Mouse (Mus musculus) lung, embryonic 15.5 days (tissue): Measurements from ENCODE around the gene Olfr26. TPM values are rescaled to one million over a fixed set of nuclear protein-coding genes. Genes with fewer than 3 reads are reported as not detected.
"Not testable (repeated sequence)": the region's sequence is repeated elsewhere in the genome, so short reads cannot be mapped to it uniquely, and the experiment has no call there.

Source experiments
- ATAC-seq: fragments of 200-750 bp; cut with Nextera tagmentation; 2 replicates; pipeline ENCODE4 v1.8.0; 2017; ENCODE audit warnings: moderate number of reproducible peaks, borderline replicate concordance; ENCODE audit not compliant: low FRiP score, low TSS enrichment; ENCODE audit errors: extremely low read depth
- H3K27ac ChIP-seq: fragments of 300-500 bp; sonication (generic); 2 replicates; pipeline ENCODE4 v1.5.1; 2015; ENCODE audit warnings: moderate library complexity, mild to moderate bottlenecking, inconsistent platforms
- H3K27me3 ChIP-seq: fragments of 300-500 bp; sonication (generic); 2 replicates; pipeline ENCODE4 v1.6.1; 2015; ENCODE audit warnings: inconsistent platforms
- H3K36me3 ChIP-seq: fragments of 300-500 bp; sonication (generic); 2 replicates; pipeline ENCODE4 v1.6.1; 2015; ENCODE audit warnings: inconsistent platforms
- H3K4me1 ChIP-seq: fragments of 300-500 bp; sonication (generic); 2 replicates; pipeline ENCODE4 v1.6.1; 2015; ENCODE audit warnings: inconsistent platforms
- H3K4me2 ChIP-seq: fragments of 300-500 bp; sonication (generic); 2 replicates; pipeline ENCODE4 v1.6.1; 2015; ENCODE audit warnings: inconsistent platforms, mild to moderate bottlenecking, moderate library complexity
- H3K4me3 ChIP-seq: fragments of 300-500 bp; sonication (generic); 2 replicates; pipeline ENCODE4 v1.5.1; 2015; ENCODE audit warnings: mild to moderate bottlenecking, inconsistent platforms
- H3K9ac ChIP-seq: fragments of 300-500 bp; sonication (generic); 2 replicates; pipeline ENCODE4 v1.6.1; 2015; ENCODE audit warnings: inconsistent platforms
- H3K9me3 ChIP-seq: fragments of 300-500 bp; sonication (generic); 2 replicates; pipeline ENCODE4 v1.6.1; 2016; ENCODE audit warnings: inconsistent platforms
- WGBS: fragments of 180-500 bp; shearing (Covaris S2); methylation state at CpG from one replicate; pipeline ENCODE4 v1.1.7; 2015; 5-methylcytosine and 5-hydroxymethylcytosine counted together
- polyA plus RNA-seq: library from polyadenylated mRNA; unstranded; fragments of >200 nt; fragmentation: Nextera tagmentation; extraction: Ambion mirVana; gene quantifications from 2 replicates; pipeline ENCODE4 v1.2.1, GENCODE M21; 2015

The Olfr26 gene
- polyA plus RNA-seq, result not detected in 2 replicates

- Histone ChIP-seq H3K27me3 (no peaks in the 10 kb centered on the region), H3K4me2 (no peak within 1 kb of the TSS), H3K9me3 (no peaks in the 10 kb centered on the region), H3K36me3 (no peaks in the 10 kb centered on the region), H3K4me3 (no peak within 1 kb of the TSS), H3K27ac (no peak within 1 kb of the TSS), H3K9ac (no peak within 1 kb of the TSS), H3K4me1 (no peaks in the 10 kb centered on the region)
- ATAC-seq, result no peak
These were observed at the start of gene Olfr26 for GRCm38 (mm10) chr9:38854760-38855159. Olfr26 (plus strand) TSS chr9:38855060.

GRCm38 (mm10) chr9:38805696-38806095 lies 49.2 kb upstream of the Olfr26 start:
- Histone ChIP-seq H3K36me3 (no peaks in the 10 kb centered on the region), H3K27ac (no peak overlapping the region), H3K9me3 (no peaks in the 10 kb centered on the region), H3K4me3 (no peak overlapping the region), H3K27me3 (no peaks in the 10 kb centered on the region), H3K4me2 (no peak overlapping the region), H3K9ac (no peak overlapping the region), H3K4me1 (no peaks in the 10 kb centered on the region)
- ATAC-seq, result no peak

DNA sequence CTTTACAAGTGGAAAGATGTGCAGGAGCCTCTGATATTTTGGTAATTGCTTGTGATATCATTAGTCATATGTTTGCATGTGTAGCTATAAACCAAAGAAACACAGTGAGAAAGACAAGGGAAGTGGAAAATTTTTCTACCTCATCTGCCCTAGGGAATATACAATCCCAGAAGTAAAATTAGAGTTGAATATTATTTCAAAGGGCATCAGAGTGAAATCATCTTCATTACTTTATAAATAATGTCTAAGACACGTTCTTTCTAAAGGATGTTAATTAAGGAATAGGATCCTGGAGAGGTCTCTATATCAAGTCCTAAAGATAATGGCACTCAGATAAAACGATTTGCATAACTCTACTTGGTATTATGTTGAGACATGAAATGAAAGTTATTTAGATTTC lies 40.5 kb upstream of the Olfr26 start, which contains the start of gene Olfr922:
Gene Olfr922, plus strand, starts transcription at position 301 of the 400 bp plus-strand sequence.
- Histone ChIP-seq H3K36me3 (no peaks in the 10 kb centered on the region), H3K4me1 (no peaks in the 10 kb centered on the region), H3K9me3 (no peaks in the 10 kb centered on the region), H3K27me3 (no peaks in the 10 kb centered on the region), H3K9ac (no peak within 1 kb of the TSS), H3K4me3 (no peak within 1 kb of the TSS), H3K27ac (no peak within 1 kb of the TSS), H3K4me2 (no peak within 1 kb of the TSS)
- 49% methylated on average over 2 of the region's 2 CpGs for WGBS
- no peak for ATAC-seq

- no peak for ATAC-seq
- Histone ChIP-seq H3K27me3 (no peaks in the 10 kb centered on the region), H3K27ac (no peak overlapping the region), H3K4me1 (no peaks in the 10 kb centered on the region), H3K9ac (no peak overlapping the region), H3K4me3 (no peak overlapping the region), H3K36me3 (no peaks in the 10 kb centered on the region), H3K4me2 (no peak overlapping the region), H3K9me3 (no peaks in the 10 kb centered on the region)
- WGBS, result 76% methylated on average over 1 of the region's 1 CpGs
These were observed 39.3 kb upstream of the Olfr26 start for GRCm38 (mm10) chr9:38815458-38815986.

DNA sequence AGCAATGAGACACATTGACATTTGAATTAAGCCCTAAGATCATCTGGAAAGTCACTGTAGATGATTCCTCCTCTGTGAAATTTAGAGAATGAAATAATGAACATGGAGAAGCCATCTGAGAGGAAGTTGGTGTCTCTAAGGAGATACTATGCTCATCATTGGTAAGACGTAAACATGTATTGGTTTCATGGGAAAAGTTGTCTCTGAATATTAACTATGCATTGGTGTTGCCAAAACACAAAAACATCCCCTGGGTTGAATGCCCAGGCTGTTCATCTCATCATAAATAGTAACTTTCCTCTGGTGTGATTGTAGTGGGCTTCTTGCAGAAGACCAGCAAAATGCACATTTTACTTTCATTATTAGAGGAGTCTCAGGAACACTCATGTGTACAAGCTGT lies 28.6 kb upstream of the Olfr26 start, which contains the start of gene Olfr923:
Gene Olfr923, plus strand, starts transcription at position 301 of the 400 bp plus-strand sequence.
- no peak for ATAC-seq
- 82% methylated on average over 1 of the region's 1 CpGs for WGBS
- H3K9ac ChIP-seq, result no peak within 1 kb of the TSS
- H3K9me3 ChIP-seq, result no peaks in the 10 kb centered on the region
- H3K27ac ChIP-seq, result no peak within 1 kb of the TSS
- H3K4me2 ChIP-seq, result no peak within 1 kb of the TSS
- no peak within 1 kb of the TSS for H3K4me3 ChIP-seq
- H3K4me1 ChIP-seq, result no peaks in the 10 kb centered on the region
- H3K36me3 ChIP-seq, result no peaks in the 10 kb centered on the region
- no peaks in the 10 kb centered on the region for H3K27me3 ChIP-seq

DNA sequence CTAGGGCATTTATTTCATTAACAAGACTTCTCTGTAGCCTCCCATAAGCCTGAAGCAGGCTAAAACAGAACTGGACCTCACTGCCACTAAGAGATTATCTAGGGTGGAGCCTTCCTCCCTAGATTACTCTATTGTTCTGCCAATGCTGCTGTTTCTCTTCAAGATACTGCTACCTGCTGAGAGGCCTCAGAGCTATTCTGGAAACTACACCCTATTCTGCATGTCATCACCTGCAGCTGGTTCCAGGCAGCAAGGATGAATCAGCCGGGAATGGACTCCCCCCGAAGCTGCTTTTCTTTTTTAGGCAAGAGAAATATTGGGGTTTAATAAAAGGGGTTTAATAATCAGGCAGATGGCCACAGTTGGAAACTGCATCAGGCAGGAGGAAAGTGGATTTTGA lies 21.8 kb upstream of the Olfr26 start:
- Histone ChIP-seq H3K36me3 (no peaks in the 10 kb centered on the region), H3K9me3 (no peaks in the 10 kb centered on the region), H3K4me2 (no peak overlapping the region), H3K4me3 (no peak overlapping the region), H3K27me3 (no peaks in the 10 kb centered on the region), H3K9ac (no peak overlapping the region), H3K4me1 (no peaks in the 10 kb centered on the region), H3K27ac (no peak overlapping the region)
- ATAC-seq, result no peak
- 87% methylated on average over 2 of the region's 2 CpGs for WGBS

- ATAC-seq, result no peak
- 87% methylated on average over 1 of the region's 1 CpGs for WGBS
- Histone ChIP-seq H3K36me3 (no peaks in the 10 kb centered on the region), H3K9ac (no peak within 1 kb of the TSS), H3K4me1 (no peaks in the 10 kb centered on the region), H3K4me2 (no peak within 1 kb of the TSS), H3K27me3 (no peaks in the 10 kb centered on the region), H3K9me3 (no peaks in the 10 kb centered on the region), H3K4me3 (no peak within 1 kb of the TSS), H3K27ac (no peak within 1 kb of the TSS)
These were observed 10.7 kb upstream of the Olfr26 start, which contains the start of gene Olfr924 for GRCm38 (mm10) chr9:38844149-38844548. Olfr924 (plus strand) TSS chr9:38844449.

DNA sequence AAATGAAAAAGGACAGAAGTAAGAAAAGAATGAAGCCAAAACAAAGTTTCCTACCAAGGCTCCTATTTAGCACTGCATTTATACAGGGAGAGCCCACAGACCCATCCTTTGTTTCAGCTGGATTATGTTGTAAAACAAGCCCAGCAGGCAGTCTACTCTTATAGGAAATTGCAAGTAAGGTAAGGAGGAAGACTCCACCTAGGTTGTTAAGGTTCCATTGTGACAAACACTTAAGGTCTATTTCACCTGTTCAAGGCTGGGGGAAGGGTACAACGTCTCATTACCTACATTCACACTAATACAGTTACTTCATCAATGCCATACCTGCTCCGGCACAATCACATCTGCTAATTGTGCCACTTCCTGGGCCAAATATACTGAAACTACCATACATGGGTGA lies 20.0 kb downstream of the Olfr26 start:
- H3K36me3 ChIP-seq, H3K4me3 ChIP-seq, H3K27ac ChIP-seq, H3K4me1 ChIP-seq, H3K4me2 ChIP-seq, ATAC-seq, H3K27me3 ChIP-seq, H3K9me3 ChIP-seq, H3K9ac ChIP-seq: not testable (repeated sequence)
- WGBS, result 58% methylated on average over 2 of the region's 2 CpGs

- no peak within 1 kb of the TSS for H3K4me2 ChIP-seq
- ATAC-seq, result no peak
- WGBS, result 78% methylated on average over 2 of the region's 2 CpGs
- no peak within 1 kb of the TSS for H3K9ac ChIP-seq
- H3K4me1 ChIP-seq, result no peaks in the 10 kb centered on the region
- H3K27ac ChIP-seq, result no peak within 1 kb of the TSS
- no peaks in the 10 kb centered on the region for H3K27me3 ChIP-seq
- H3K9me3 ChIP-seq, result no peaks in the 10 kb centered on the region
- no peak within 1 kb of the TSS for H3K4me3 ChIP-seq
- H3K36me3 ChIP-seq, result no peaks in the 10 kb centered on the region
These were observed 22.0 kb downstream of the Olfr26 start, which contains the start of gene Olfr926 for GRCm38 (mm10) chr9:38876826-38877225. Olfr926 (plus strand) TSS chr9:38877126.

Other genes starting within 250 kb of the Olfr26 start
- not detected in 2 replicates for gene Olfr914, start 250.0 kb upstream of the Olfr26 start, polyA plus RNA-seq
- gene Olfr916, start 195.2 kb upstream of the Olfr26 start, polyA plus RNA-seq, result not detected in 2 replicates
- not detected in 2 replicates for gene Olfr917, start 189.2 kb upstream of the Olfr26 start, polyA plus RNA-seq
- not detected in 2 replicates for gene Olfr918, start 180.5 kb upstream of the Olfr26 start, polyA plus RNA-seq
- not detected in 2 replicates for gene Olfr919, start 151.4 kb upstream of the Olfr26 start, polyA plus RNA-seq
- 16.3 and 20.7 TPM in 2 replicates for gene Vwa5a, start 136.8 kb upstream of the Olfr26 start, polyA plus RNA-seq
- gene Olfr920, start 102.8 kb upstream of the Olfr26 start, polyA plus RNA-seq, result 0.02 and 0.03 TPM in 2 replicates
- gene Olfr921, start 82.0 kb upstream of the Olfr26 start, polyA plus RNA-seq, result not detected in 2 replicates
- gene Olfr922, start 40.4 kb upstream of the Olfr26 start, polyA plus RNA-seq, result not detected in 2 replicates
- not detected in 2 replicates for gene Olfr923, start 28.5 kb upstream of the Olfr26 start, polyA plus RNA-seq
- not detected in 2 replicates for gene Olfr924, start 10.6 kb upstream of the Olfr26 start, polyA plus RNA-seq
- gene Olfr926, start 22.1 kb downstream of the Olfr26 start, polyA plus RNA-seq, result not detected in 2 replicates
- not detected in 2 replicates for gene Olfr930, start 74.7 kb downstream of the Olfr26 start, polyA plus RNA-seq
- gene Olfr933, start 117.3 kb downstream of the Olfr26 start, polyA plus RNA-seq, result not detected in 2 replicates
- gene Olfr934, start 133.3 kb downstream of the Olfr26 start, polyA plus RNA-seq, result not detected in 2 replicates
- gene Olfr935, start 144.6 kb downstream of the Olfr26 start, polyA plus RNA-seq, result not detected in 2 replicates
- gene Olfr146, start 168.3 kb downstream of the Olfr26 start, polyA plus RNA-seq, result not detected in 2 replicates
- not detected in 2 replicates for gene Olfr937, start 209.9 kb downstream of the Olfr26 start, polyA plus RNA-seq
- not detected in 2 replicates for gene Olfr938, start 223.8 kb downstream of the Olfr26 start, polyA plus RNA-seq